Mouse (Mus musculus): Measurements from ENCODE around the gene Dhx36.
A peak's percentile ranks its signal among the peaks of the same experiment; 100 is the strongest.

Gene Dhx36

DNA sequence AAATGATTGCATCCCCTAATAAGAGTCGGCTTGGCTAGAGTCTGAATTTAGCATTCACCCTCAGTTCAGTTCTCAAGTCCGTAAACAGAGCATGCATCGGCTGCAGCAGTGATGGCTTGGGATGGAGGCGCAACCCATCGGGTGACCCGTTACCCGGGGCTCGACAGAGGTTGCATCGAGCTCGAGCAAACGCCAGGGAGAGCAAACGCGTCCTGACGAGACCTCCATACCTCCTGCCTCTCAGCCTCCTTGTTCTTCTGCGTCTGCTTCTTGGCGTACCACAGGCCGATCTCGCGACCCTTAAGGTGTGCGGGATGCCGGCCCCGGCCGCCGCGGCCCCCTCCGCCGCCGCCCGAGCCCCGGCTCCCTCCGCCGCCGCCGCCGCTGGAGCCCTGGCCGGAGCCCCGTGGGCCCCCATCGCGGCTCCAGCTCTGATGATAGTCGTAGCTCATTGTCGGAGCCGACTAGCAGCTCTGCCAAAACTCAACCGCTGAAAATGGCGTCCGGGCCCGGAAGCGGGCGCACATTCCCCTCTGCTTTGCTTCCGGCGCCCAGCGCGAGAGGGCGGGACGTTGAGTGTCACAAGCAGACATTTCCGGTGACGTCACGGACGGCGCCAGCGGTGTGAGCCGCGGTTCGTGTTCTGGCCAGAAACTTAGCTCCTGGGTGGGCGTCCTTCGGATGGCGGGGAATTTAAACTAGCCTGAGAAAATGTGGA lies at the start of gene Dhx36:
Dhx36 (minus strand) TSS at position 517 of the 718 bp plus-strand sequence.
- DNase-seq (ENCODE audit: low spot score): peak; percentile 92

DNA sequence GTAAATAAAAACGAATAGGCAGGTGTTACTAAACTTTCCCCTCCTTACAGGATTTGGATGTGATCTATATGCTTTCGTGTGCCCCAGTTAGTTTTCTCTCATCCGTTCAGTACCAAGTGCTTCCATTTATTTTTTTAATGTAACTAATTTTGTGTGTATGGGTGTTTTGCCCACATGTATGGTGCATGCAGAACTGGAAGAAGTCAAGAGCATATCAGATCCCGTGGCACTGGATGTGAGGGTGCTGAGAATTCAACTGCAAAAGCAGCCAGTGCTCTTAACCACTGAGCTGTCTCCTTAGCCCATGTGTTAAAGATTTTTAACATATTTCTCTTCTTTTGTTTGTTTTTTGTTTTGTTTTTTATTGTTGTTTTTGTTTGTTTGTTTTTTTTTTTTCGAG lies 20.8 kb upstream of the Dhx36 start:
- no peak for DNase-seq (ENCODE audit: low spot score)

- DNase-seq (ENCODE audit: low spot score): no peak
Measured at GRCm38 (mm10) chr3:62527160-62527559, 20.4 kb upstream of the Dhx36 start.

DNA sequence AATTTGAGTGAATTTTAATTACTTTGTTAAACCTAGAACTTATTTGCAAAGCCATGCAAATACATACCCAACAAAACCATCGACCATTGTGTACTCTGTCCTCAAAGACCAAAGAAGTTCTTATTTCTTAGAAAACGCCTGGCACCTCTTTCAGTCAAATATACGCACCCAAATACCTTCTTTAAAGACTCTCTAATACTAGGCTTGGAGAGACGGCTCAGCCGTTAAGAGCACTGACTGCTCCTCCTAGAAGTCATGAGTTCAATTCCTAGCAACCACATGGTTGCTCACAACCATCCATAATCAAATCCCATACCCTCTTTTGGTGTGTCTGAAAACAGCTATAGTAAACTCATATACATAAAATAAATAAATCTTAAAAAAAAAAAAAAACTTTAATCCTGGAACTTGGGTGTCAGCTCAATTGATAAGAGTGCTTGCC lies 423 bp upstream of the Dhx36 start:
- no peak for DNase-seq (ENCODE audit: low spot score)

DNA sequence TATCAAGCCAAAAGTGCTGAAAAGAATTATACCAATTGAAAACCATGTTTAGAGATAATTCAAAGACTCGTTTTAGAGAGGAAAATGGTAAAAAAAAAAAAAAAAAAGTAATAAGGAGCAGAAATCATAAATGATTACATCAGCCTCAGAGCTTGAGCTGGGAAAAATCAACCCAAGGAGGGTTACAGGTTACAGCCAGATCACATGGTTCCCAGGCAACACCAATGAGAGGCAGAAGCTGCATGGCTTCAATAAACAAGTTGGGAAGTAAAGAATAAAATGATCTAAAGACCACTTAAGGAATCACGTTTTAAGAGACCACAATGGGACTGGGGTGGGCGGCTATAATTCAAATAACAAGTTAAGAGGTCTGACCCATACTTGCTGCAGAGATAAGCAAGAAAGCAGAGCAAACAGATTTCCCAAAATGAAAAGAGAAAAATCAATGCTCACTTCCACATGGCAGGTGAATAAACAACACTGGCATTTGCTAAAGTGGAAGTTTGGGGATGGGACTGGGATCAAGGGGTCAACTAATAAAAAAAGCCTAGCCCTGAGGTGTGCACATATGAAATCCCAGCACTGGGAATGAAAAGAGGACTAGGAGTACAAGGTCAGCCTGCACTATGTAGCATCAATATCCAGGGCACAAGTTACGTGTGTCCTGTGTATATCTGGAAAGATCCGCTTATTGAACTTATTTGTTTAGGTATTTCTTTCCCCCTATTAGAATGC lies 1.5 kb downstream of the Dhx36 start:
- no peak for DNase-seq (ENCODE audit: low spot score)

DNA sequence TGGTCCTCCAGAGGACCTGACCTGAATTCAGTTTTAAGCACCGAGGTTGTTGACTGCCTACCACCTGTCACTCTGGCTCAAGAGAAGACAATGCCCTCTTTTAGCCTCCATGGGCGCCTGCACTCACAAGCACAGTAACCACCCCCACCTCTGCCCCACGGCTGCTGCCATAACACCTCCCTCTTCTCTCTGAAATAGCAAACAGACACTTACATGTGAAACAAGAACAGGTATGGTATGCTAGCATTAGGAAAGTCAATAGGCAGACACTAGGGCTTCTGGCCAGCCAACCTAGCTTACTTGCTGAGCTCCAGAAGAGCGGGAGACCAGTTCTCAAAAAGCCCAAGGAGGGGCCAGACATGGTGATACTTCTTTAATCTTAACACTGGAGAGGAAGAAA lies 7.5 kb downstream of the Dhx36 start:
- DNase-seq (ENCODE audit: low spot score): no peak

DNA sequence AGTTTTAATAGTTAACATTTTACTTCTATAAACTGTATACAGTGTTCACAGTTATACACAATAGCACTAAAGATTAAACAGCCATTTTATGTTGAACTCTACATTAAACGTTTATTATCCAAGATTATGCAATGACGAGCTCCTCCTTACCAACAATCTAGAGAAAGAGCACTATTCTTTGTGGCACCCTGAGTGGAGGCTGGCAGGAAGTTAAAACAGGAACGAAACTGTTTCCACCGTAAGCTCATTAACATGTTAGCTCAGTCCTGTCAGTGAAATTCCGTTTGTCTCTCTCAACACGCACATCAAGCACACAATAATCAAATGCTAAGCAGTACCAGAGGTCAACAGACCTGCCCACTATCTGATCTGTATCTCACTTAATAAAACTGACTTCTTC lies 14.2 kb downstream of the Dhx36 start:
- no peak for DNase-seq (ENCODE audit: low spot score)

- no peak for DNase-seq (ENCODE audit: low spot score)
Measured at GRCm38 (mm10) chr3:62484340-62484739, 22.5 kb downstream of the Dhx36 start.

- DNase-seq (ENCODE audit: low spot score): no peak
Measured at GRCm38 (mm10) chr3:62470179-62470578, 36.6 kb downstream of the Dhx36 start.

DNA sequence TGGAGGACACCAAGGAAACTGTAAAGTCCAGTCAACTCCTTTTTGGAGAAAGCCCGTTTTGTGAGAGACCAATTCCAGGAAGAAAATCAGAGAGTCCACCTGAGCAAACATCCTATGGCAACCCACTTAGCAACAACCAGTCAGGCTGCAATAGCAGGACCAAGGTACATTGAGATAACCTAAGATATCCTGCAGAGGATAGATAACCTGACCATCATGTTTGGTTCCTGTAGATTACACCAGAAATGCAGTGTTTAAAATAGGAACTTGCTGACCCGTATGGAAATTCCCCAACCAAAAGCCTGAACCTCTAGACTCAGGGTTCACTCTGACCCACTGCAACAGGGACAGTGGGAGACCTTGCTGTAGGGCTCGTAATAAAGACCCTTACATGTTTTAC lies 42.5 kb downstream of the Dhx36 start:
- no peak for DNase-seq (ENCODE audit: low spot score)

DNA sequence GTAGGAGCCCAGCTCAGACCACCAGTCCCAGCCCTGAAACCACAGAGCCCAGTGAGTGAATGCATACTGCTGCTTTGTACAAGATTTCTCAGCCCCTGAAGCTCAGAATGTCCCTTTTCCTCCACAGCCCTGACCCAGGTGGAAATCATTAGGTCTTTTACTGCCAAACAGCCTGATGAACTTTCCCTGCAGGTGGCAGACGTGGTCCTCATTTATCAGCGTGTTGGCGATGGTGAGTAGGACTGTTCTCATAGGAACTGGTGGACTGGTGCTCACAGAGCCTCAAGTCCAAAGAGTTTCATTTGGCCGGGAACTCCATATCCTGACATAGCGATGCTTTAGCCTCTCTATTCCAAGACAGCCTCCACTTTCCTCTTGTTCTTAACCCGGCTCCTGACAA lies 47.3 kb downstream of the Dhx36 start:
- no peak for DNase-seq (ENCODE audit: low spot score)

GRCm38 (mm10) chr3:62458284-62459013 lies 48.4 kb downstream of the Dhx36 start:
- peak; percentile 13 for DNase-seq (ENCODE audit: low spot score)

DNA sequence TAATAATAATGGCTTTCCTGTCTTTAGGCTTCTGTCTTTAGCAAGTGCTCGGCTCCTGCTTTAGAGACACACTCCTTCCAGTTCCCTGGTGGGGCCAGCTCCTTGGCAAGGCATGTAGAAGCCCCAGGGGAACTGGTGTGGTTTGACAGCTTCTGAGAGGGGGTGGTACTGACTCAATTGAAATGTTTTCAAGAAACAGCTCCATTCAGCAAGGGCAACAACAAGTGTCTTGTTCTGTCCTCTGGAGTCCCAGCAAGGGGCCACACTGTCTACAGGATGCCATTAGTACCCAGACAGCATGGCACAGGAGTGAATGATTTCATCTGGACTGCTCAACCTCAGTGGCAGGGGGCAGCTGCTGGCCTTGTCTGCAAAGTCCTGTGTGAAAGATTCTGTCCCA lies 51.0 kb downstream of the Dhx36 start:
- DNase-seq (ENCODE audit: low spot score): no peak

- no peak for DNase-seq (ENCODE audit: low spot score)
Measured at GRCm38 (mm10) chr3:62454096-62454495, 52.7 kb downstream of the Dhx36 start.

DNA sequence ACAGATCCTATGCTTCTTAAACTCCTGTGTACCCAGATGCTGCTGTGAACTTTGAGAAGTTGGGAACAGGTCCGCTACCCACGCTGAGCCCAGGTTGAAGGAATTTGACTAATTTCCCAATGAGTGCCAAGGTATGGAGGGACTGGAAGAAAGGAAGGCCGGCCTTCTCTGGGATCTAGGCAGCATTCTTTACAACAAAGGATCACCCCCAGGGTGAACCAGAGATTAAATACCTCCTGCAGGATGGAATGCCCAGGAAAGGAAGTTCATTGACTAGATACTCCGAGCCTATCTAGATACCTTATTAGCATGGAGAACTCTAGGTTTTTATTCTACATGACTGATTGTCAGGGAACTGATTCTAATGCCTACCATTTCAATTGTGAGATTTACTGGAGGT lies 53.8 kb downstream of the Dhx36 start:
- no peak for DNase-seq (ENCODE audit: low spot score)

DNA sequence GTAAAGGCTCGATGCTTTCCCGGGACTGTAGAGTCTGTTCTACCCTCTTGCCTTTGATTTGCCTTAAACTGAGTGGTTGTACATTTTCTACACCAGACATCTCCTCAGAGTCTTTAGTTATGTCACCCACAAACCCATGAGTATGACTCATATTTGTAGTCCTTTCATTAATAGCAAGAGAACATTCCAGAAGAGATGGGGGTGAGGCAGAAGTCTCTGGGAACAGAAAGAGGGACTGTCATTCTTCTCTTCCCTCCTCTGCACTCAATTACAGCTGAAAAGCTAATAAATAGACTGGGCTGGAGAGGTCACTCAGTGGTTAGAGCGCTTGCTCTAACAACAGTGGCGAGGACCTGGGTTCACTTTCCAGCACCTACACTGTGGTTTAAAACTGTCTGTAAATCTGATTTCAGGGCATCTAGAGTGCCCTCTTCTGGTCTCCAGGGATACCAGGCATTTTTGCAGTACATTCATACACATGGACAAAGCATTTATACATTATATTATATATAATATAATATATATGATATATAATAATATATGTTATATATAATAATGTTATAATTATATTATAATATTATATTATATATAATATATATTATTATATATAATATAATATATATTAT lies 56.8 kb downstream of the Dhx36 start:
- no peak for DNase-seq (ENCODE audit: low spot score)

DNA sequence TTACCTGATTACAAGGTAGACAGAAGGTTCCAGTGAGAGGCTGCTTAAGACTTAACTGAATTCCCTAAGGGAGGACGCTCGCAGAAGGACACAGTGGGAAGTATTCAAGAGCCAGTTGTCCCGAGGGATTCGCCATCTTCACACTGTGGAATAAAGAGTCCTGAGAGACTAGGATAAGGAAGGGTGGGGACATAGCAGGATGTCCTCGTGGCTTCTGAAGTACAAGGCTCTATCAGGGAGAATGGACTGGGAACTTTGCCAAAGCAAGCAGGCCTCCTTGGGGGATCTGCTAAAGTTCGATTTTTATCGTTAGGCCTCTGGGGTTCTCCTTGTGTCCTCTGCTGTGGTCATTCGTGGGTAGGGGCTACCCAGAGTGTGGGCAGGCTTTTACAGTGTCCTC lies 59.7 kb downstream of the Dhx36 start:
- no peak for DNase-seq (ENCODE audit: low spot score)

DNA sequence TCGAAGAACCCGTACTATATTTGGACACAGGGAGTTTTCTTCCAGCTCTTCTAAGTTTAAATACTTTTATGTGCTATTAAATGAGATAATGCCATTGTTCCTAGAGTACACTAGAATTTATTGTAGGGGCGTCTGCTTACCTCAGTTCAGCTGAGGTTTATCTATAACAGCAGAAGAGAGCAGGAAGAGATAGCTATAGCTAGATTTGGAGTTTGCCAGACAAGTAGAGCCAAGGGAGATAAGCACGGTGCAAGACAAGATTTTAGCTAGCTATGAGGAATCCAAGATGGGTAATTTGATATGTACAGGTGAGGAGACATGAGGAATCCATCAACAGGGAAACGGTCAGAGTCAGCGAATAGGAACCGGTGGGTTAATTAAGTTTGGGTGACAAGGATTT lies 60.5 kb downstream of the Dhx36 start:
- DNase-seq (ENCODE audit: low spot score): no peak

DNA sequence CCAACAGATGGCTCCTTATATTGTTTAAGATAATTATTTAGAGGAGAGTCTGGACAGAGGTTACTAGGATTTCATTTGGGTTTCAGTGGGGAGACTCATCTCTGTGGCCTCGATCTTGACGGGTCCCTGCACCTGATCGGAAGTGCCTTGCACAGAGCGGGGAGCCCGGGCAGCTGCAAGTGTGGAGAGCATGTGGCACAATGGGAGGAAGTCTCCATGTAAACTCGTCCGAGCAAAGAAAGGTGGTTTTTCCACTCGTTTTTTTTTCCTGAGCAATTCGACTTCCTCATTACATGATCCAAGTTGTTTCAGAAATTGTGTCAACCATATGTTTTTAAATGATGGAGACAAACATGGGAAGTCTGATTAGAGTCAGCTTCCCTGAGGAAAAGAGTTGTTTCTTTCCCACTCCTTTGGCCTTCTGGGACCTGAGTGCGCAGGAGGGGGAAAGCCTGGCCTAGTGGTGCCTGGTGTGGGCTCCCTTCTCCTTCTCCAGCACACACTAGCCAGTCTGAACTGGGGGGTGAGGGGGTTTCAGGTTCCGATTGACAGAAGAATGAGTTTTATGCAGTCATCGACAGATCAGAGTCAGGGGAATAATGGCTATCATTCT lies 63.1 kb downstream of the Dhx36 start:
- no peak for DNase-seq (ENCODE audit: low spot score)

DNA sequence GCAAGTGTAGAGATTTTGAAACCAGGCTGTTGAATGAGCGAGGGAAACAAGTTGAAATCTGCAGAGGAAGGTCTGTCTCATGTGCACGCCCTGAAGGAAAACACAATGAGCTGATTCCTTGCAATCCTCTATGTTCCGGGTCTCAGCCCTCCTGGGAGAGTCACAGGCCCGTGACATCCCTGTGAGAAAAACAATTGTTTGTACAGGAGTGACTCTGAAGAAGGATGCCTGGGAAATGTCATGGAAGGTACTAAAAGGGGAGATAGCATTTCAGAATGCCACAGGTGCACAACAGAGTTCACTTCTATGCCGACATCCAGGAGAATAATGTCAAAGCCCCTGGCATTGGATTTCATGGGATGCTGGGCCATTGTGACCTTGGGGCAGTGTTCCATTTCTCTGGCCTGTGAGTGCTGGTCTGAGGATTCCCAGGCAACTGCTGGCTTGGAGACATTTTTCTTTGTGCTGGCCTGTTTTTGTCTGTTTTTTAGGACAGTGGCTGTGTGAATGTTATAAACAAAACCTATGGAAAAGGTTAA lies 66.3 kb downstream of the Dhx36 start:
- DNase-seq (ENCODE audit: low spot score): no peak

DNA sequence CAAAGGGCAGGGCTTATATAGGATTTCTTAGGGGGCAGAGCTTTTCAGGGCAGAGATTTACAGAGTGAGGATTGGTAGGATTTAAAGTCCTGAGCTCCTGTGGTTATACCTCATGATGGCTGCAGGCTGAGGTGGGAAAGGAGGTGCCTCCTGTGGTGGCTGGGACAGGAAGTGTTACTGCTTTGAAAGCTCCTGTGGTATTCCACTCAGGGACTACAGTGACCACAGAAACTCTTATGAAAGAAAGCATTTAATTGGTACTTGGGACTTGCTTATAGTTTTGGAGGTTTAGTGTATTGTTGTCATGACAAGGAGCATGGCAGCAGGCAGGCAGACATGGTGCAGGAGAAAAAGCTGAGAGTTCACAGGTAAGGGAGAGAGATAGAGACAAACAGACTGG lies 70.9 kb downstream of the Dhx36 start:
- DNase-seq (ENCODE audit: low spot score): no peak

GRCm38 (mm10) chr3:62433675-62434074 lies 73.1 kb downstream of the Dhx36 start:
- no peak for DNase-seq (ENCODE audit: low spot score)

Data from ovary, adult 18-20 months (tissue).